Mouse (Mus musculus): Measurements from ENCODE around the gene Grb14.

DNA sequence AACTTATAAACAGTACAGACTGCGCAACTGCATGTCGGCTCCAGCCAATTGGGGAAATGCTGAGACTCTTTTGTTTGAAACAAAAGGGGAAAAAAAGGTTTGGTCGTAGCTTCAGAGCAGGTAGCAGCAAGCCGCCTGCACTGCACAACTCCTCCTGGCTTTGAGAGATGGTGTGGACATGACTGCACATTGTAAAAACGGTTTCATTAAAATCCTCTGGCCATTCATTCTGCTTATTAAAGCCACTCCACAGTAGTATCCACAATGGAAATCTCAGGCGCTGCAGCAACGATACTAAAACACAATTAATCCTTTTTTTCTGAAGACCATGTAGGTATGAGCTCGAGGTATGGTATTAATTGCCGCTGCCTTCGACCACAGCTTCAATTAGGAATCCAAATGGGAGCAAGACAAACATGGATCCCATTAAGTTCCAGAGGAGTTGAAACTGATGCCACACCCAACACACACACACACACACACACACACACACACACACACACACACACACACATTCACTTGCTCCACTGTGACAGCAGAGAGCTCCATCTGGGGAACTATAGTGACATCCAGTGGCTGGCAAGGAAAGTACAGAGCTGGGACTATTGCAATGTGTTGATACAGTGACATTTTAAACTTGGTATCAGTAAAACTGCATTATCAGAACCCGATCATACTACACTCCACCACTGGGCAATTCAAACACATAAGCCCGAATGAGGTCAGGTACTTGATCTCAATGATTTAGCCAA is 76.2 kb downstream of the Grb14 start:
- TF ChIP-seq MAX (IDR thresholded peaks at IDR 0.05; ENCODE audit: low read length) (no peak), ZNF384 (IDR thresholded peaks at IDR 0.05; ENCODE audit: low read depth, low read length) (no peak), CTCF (conservative IDR thresholded peaks at IDR 0.05 in 1 of 2, IDR thresholded peaks at IDR 0.05 in 1 of 2; ENCODE audit: low read depth in 2 of 2, low read length in 2 of 2) (peak; percentile 25 to 78; a peak in 2 of 4 replicates), POLR2A (IDR thresholded peaks at IDR 0.05; ENCODE audit: low read depth, low read length) (no peak), USF2 (conservative IDR thresholded peaks at IDR 0.05; ENCODE audit: low read depth, low read length) (no peak), JUN (IDR thresholded peaks at IDR 0.05; ENCODE audit: insufficient read depth, low read depth, low read length) (no peak), EP300 (IDR thresholded peaks at IDR 0.05; ENCODE audit: low read length) (no peak), SMC3 (IDR thresholded peaks at IDR 0.05; ENCODE audit: low read depth, low read length) (peak; percentile 55), MYC (IDR thresholded peaks at IDR 0.05; ENCODE audit: low read depth, low read length) (no peak), TBP (conservative IDR thresholded peaks at IDR 0.05; ENCODE audit: low read depth, low read length) (no peak), TCF12 (IDR thresholded peaks at IDR 0.05; ENCODE audit: low read depth, low read length) (no peak), ZKSCAN1 (IDR thresholded peaks at IDR 0.05; ENCODE audit: borderline replicate concordance, low read depth, low read length) (no peak), POLR2AphosphoS2 (IDR thresholded peaks at IDR 0.05; ENCODE audit: low read depth, low read length) (no peak)
